Mouse (Mus musculus): Measurements from ENCODE around the gene Pmis2. TPM values are rescaled to one million over a fixed set of nuclear protein-coding genes. Genes with fewer than 3 reads are reported as not detected.

Gene Pmis2
- polyA plus RNA-seq, 1 experiment from 2014 or later: not detected

Other genes with a start within 250 kb of the Pmis2 start
- gene Nfkbid, start 249.9 kb downstream of the Pmis2 start, polyA plus RNA-seq (2014; fragmentation: Nextera tagmentation; extraction: Ambion mirVana): 1.8 and 2.9 TPM in 2 replicates
- 690 and 752 TPM in 2 replicates for gene Aplp1, start 226.1 kb downstream of the Pmis2 start, polyA plus RNA-seq (2014; fragmentation: Nextera tagmentation; extraction: Ambion mirVana)
- 1.8 and 2.4 TPM in 2 replicates for gene Kirrel2, start 213.9 kb downstream of the Pmis2 start, polyA plus RNA-seq (2014; fragmentation: Nextera tagmentation; extraction: Ambion mirVana)
- gene Nphs1, start 213.3 kb downstream of the Pmis2 start, polyA plus RNA-seq (2014; fragmentation: Nextera tagmentation; extraction: Ambion mirVana): 0.54 and 0.83 TPM in 2 replicates
- gene Prodh2, start 178.0 kb downstream of the Pmis2 start, polyA plus RNA-seq (2014; fragmentation: Nextera tagmentation; extraction: Ambion mirVana): 0.48 TPM in 1 of 2 replicates, not detected in the other
- gene Arhgap33, start 136.5 kb downstream of the Pmis2 start, polyA plus RNA-seq (2014; fragmentation: Nextera tagmentation; extraction: Ambion mirVana): 112 TPM in 2 replicates
- gene Hspb6, start 119.4 kb downstream of the Pmis2 start, polyA plus RNA-seq (2014; fragmentation: Nextera tagmentation; extraction: Ambion mirVana): 9.3 and 12.6 TPM in 2 replicates
- 10.4 and 11.0 TPM in 2 replicates for gene Proser3, start 119.3 kb downstream of the Pmis2 start, polyA plus RNA-seq (2014; fragmentation: Nextera tagmentation; extraction: Ambion mirVana)
- 49.2 and 49.4 TPM in 2 replicates for gene Lin37, start 111.8 kb downstream of the Pmis2 start, polyA plus RNA-seq (2014; fragmentation: Nextera tagmentation; extraction: Ambion mirVana)
- gene U2af1l4, start 108.3 kb downstream of the Pmis2 start, polyA plus RNA-seq (2014; fragmentation: Nextera tagmentation; extraction: Ambion mirVana): 88.7 and 105 TPM in 2 replicates
- gene Gm49396, start 108.3 kb downstream of the Pmis2 start, polyA plus RNA-seq (2014; fragmentation: Nextera tagmentation; extraction: Ambion mirVana): 6.5 and 9.2 TPM in 2 replicates
- gene Psenen, start 108.0 kb downstream of the Pmis2 start, polyA plus RNA-seq (2014; fragmentation: Nextera tagmentation; extraction: Ambion mirVana): 109 and 118 TPM in 2 replicates
- gene Igflr1, start 106.2 kb downstream of the Pmis2 start, polyA plus RNA-seq (2014; fragmentation: Nextera tagmentation; extraction: Ambion mirVana): 2.2 and 3.1 TPM in 2 replicates
- 11.4 and 12.9 TPM in 2 replicates for gene Kmt2b, start 82.9 kb downstream of the Pmis2 start, polyA plus RNA-seq (2014; fragmentation: Nextera tagmentation; extraction: Ambion mirVana)
- gene Zbtb32, start 72.7 kb downstream of the Pmis2 start, polyA plus RNA-seq (2014; fragmentation: Nextera tagmentation; extraction: Ambion mirVana): 0.35 and 0.42 TPM in 2 replicates
- gene Upk1a, start 58.8 kb downstream of the Pmis2 start, polyA plus RNA-seq (2014; fragmentation: Nextera tagmentation; extraction: Ambion mirVana): 0.43 and 0.76 TPM in 2 replicates
- 1,184 and 1,299 TPM in 2 replicates for gene Cox6b1, start 45.5 kb downstream of the Pmis2 start, polyA plus RNA-seq (2014; fragmentation: Nextera tagmentation; extraction: Ambion mirVana)
- 0.19 TPM in 1 of 2 replicates, not detected in the other for gene Etv2, start 35.8 kb downstream of the Pmis2 start, polyA plus RNA-seq (2014; fragmentation: Nextera tagmentation; extraction: Ambion mirVana)
- gene Rbm42, start 21.3 kb downstream of the Pmis2 start, polyA plus RNA-seq (2014; fragmentation: Nextera tagmentation; extraction: Ambion mirVana): 115 and 118 TPM in 2 replicates
- gene Haus5, start 6.6 kb downstream of the Pmis2 start, polyA plus RNA-seq (2014; fragmentation: Nextera tagmentation; extraction: Ambion mirVana): 20.0 and 20.6 TPM in 2 replicates
- gene 2200002J24Rik, start 27.3 kb upstream of the Pmis2 start, polyA plus RNA-seq (2014; fragmentation: Nextera tagmentation; extraction: Ambion mirVana): not detected in 2 replicates
- gene Atp4a, start 40.6 kb upstream of the Pmis2 start, polyA plus RNA-seq (2014; fragmentation: Nextera tagmentation; extraction: Ambion mirVana): 2.0 and 2.1 TPM in 2 replicates
- 281 and 319 TPM in 2 replicates for gene Tmem147, start 57.9 kb upstream of the Pmis2 start, polyA plus RNA-seq (2014; fragmentation: Nextera tagmentation; extraction: Ambion mirVana)
- gene Gapdhs, start 72.1 kb upstream of the Pmis2 start, polyA plus RNA-seq (2014; fragmentation: Nextera tagmentation; extraction: Ambion mirVana): 0.14 and 1.3 TPM in 2 replicates
- gene Sbsn, start 79.9 kb upstream of the Pmis2 start, polyA plus RNA-seq (2014; fragmentation: Nextera tagmentation; extraction: Ambion mirVana): 0.65 and 2.1 TPM in 2 replicates
- gene Dmkn, start 92.2 kb upstream of the Pmis2 start, polyA plus RNA-seq (2014; fragmentation: Nextera tagmentation; extraction: Ambion mirVana): 2.2 and 2.4 TPM in 2 replicates
- gene Krtdap, start 116.3 kb upstream of the Pmis2 start, polyA plus RNA-seq (2014; fragmentation: Nextera tagmentation; extraction: Ambion mirVana): not detected in 2 replicates
- 0.22 TPM in 1 of 2 replicates, not detected in the other for gene Ffar2, start 152.2 kb upstream of the Pmis2 start, polyA plus RNA-seq (2014; fragmentation: Nextera tagmentation; extraction: Ambion mirVana)
- gene Ffar3, start 184.6 kb upstream of the Pmis2 start, polyA plus RNA-seq (2014; fragmentation: Nextera tagmentation; extraction: Ambion mirVana): not detected in 2 replicates
- not detected in 2 replicates for gene Ffar1, start 190.0 kb upstream of the Pmis2 start, polyA plus RNA-seq (2014; fragmentation: Nextera tagmentation; extraction: Ambion mirVana)
- 0.17 TPM in 1 of 2 replicates, not detected in the other for gene Cd22, start 208.7 kb upstream of the Pmis2 start, polyA plus RNA-seq (2014; fragmentation: Nextera tagmentation; extraction: Ambion mirVana)
- 3.4 and 4.3 TPM in 2 replicates for gene Mag, start 243.3 kb upstream of the Pmis2 start, polyA plus RNA-seq (2014; fragmentation: Nextera tagmentation; extraction: Ambion mirVana)